Comparison of ENCODE assay signal across 15 mouse cellular contexts in genomic region chr1:122055146-122055545, GRCm38 (mm10).
DNase-seq lines count a peak whose midpoint lies in the region; ATAC-seq and TF ChIP-seq lines count a peak whose summit lies in the region.
"Had no signal": no experiment of that assay in that cellular context is flagged by ENCODE, and none has a peak within 500 bp of the region (broad histone marks: within the 10 kb centered on the region; RNA-seq: fewer than 3 reads in every experiment).

No protein-coding gene starts in this region.

- H3K9ac ChIP-seq in heart, postnatal 0 days (replicated peaks; ENCODE audit: low read depth, low read length), result no peak overlapping the region
- no peak overlapping the region for H3K9ac ChIP-seq in lung, embryonic 14.5 days
- H3K9ac ChIP-seq: hindbrain, embryonic 15.5 days had no signal

- 0 out of 2 replicates have a peak, but pooled peaks have one; percentile 14 for TF ChIP-seq CTCF in heart, postnatal 0 days (IDR thresholded peaks at IDR 0.05; ENCODE audit: low read depth)
- peak; percentile 40 for TF ChIP-seq CTCF in lung, embryonic 14.5 days (IDR thresholded peaks at IDR 0.05; ENCODE audit: low read depth)
- TF ChIP-seq CTCF in cortical plate, adult 2 months (IDR thresholded peaks at IDR 0.05; ENCODE audit: extremely low read depth, insufficient read depth, low read length), result peak; percentile 25; the same call in 1 of the 2 replicates

- no peak for ATAC-seq in heart, postnatal 0 days (ENCODE audit: insufficient read depth, low read depth)
- no peak for ATAC-seq in lung, embryonic 14.5 days (ENCODE audit: insufficient read depth)
- ATAC-seq: activated CD4-positive, CD25-positive, alpha-beta regulatory T cell, adult 4 months had no signal

- no peak overlapping the region for H3K27ac ChIP-seq in heart, postnatal 0 days (ENCODE audit: low read depth)
- no peak overlapping the region for H3K27ac ChIP-seq in lung, embryonic 14.5 days (ENCODE audit: low read depth)
- no peak overlapping the region for H3K27ac ChIP-seq in cortical plate, adult 2 months (ENCODE audit: insufficient read depth, low read length)
- H3K27ac ChIP-seq: hindbrain, embryonic 15.5 days had no signal

- no peak overlapping the region for H3K4me3 ChIP-seq in heart, postnatal 0 days (ENCODE audit: low read depth, low read length)
- H3K4me3 ChIP-seq in lung, embryonic 14.5 days (ENCODE audit: low read depth, low read length), result no peak overlapping the region
- H3K4me3 ChIP-seq in cortical plate, adult 2 months (ENCODE audit: insufficient read depth, low read length), result no peak overlapping the region
- H3K4me3 ChIP-seq: hindbrain, embryonic 15.5 days; megakaryocyte, embryonic 14.5 days had no signal

- H3K36me3 ChIP-seq in heart, postnatal 0 days (replicated peaks; ENCODE audit: control insufficient read depth, insufficient read depth, low read length), result no peaks in the 10 kb centered on the region
- H3K36me3 ChIP-seq in lung, embryonic 14.5 days (ENCODE audit: insufficient read depth), result no peaks in the 10 kb centered on the region
- H3K36me3 ChIP-seq: hindbrain, embryonic 15.5 days had no signal

- intact Hi-C loops in heart, postnatal 25 days (cut with DNase I), result no loop called here

- no peaks in the 10 kb centered on the region for H3K9me3 ChIP-seq in heart, postnatal 0 days (replicated peaks; ENCODE audit: control insufficient read depth, low read length)
- H3K9me3 ChIP-seq in lung, embryonic 14.5 days (ENCODE audit: low read depth, low read length), result no peaks in the 10 kb centered on the region
- H3K9me3 ChIP-seq: hindbrain, embryonic 15.5 days had no signal

- no peak for TF ChIP-seq EP300 in heart, postnatal 0 days (IDR thresholded peaks at IDR 0.05; ENCODE audit: low read depth)

- TF ChIP-seq POLR2A in cortical plate, adult 2 months (IDR thresholded peaks at IDR 0.05; ENCODE audit: extremely low read depth, insufficient read depth, low read length), result no peak

- WGBS in heart, postnatal 0 days, result 68% methylated on average over 1 of the region's 1 CpGs
- 65% methylated on average over 1 of the region's 1 CpGs for WGBS in lung, embryonic 14.5 days

- H3K4me1 ChIP-seq in heart, postnatal 0 days (ENCODE audit: control insufficient read depth, insufficient read depth), result no peaks in the 10 kb centered on the region
- no peaks in the 10 kb centered on the region for H3K4me1 ChIP-seq in lung, embryonic 14.5 days (ENCODE audit: insufficient read depth)
- H3K4me1 ChIP-seq in cortical plate, adult 2 months (ENCODE audit: control insufficient read depth, insufficient read depth, low read length), result no peaks in the 10 kb centered on the region
- H3K4me1 ChIP-seq: hindbrain, embryonic 15.5 days; megakaryocyte, embryonic 14.5 days had no signal

- no peak overlapping the region for H3K4me2 ChIP-seq in heart, postnatal 0 days (ENCODE audit: low read depth, low read length)
- no peak overlapping the region for H3K4me2 ChIP-seq in lung, embryonic 14.5 days
- H3K4me2 ChIP-seq: hindbrain, embryonic 15.5 days had no signal

- no peaks in the 10 kb centered on the region for H3K27me3 ChIP-seq in heart, postnatal 0 days (ENCODE audit: control insufficient read depth, insufficient read depth, low read length)
- no peaks in the 10 kb centered on the region for H3K27me3 ChIP-seq in lung, embryonic 14.5 days (ENCODE audit: insufficient read depth, low read length)
- H3K27me3 ChIP-seq: hindbrain, embryonic 15.5 days; megakaryocyte, embryonic 14.5 days had no signal

- no peak for DNase-seq in heart, postnatal 0 days (ENCODE audit: low spot score)
- DNase-seq in heart, postnatal 25 days (ENCODE audit: low spot score), result no peak
- DNase-seq in lung, embryonic 14.5 days, result peak; percentile 29
- no peak for DNase-seq in lung, adult 18-20 months
- DNase-seq in ES-CJ7 (ENCODE audit: low read depth, low spot score), result peak; percentile 11
- no peak for DNase-seq in adrenal gland, adult 2 months
- DNase-seq: cerebellum, adult 11-12 months; heart, adult 18-20 months; heart, postnatal 10 days; kidney, adult 9 months; right cerebral cortex, adult 18-20 months had no signal

Comparison
In these comparisons a context has a peak if more than half of its experiments do, and no peak if none do; other contexts are left out.
1. DNase-seq: peak in lung, embryonic 14.5 days (single experiment) and ES-CJ7 (single experiment); none in heart, postnatal 0 days (single experiment), heart, postnatal 25 days (single experiment), lung, adult 18-20 months (0 of 2) and adrenal gland, adult 2 months (single experiment).
2. Peak in every context shown above with its lines, with median percentiles within 50 percentile points of each other: CTCF ChIP-seq.